Mouse (Mus musculus) heart, postnatal 0 days (tissue): ENCODE data around the gene Rrp36. TPM values are rescaled to one million over a fixed set of nuclear protein-coding genes. Genes with fewer than 3 reads are reported as not detected.

Source experiments
- ATAC-seq: fragments of 200-750 bp; cut with Nextera tagmentation; 2 replicates; pipeline ENCODE4 v1.8.0; 2017; ENCODE audit warnings: low read depth, moderate number of reproducible peaks, moderate library complexity; ENCODE audit not compliant: insufficient read depth
- DNase-seq: peaks from one replicate; pipeline ENCODE4 v3.0.0-alpha.2; 2016; ENCODE audit warnings: low spot score
- H3K27ac ChIP-seq: fragments of 300-500 bp; sonication (generic); 2 replicates; pipeline ENCODE4 v1.5.1; 2014; ENCODE audit warnings: low read depth, mild to moderate bottlenecking
- H3K27me3 ChIP-seq: fragments of 300-500 bp; sonication (generic); 2 replicates; pipeline ENCODE4 v1.6.1; 2014; ENCODE audit warnings: low read length, mixed read lengths; ENCODE audit not compliant: control insufficient read depth, insufficient read depth
- H3K36me3 ChIP-seq: fragments of 300-500 bp; sonication (generic); replicated peaks from 2 replicates; pipeline ENCODE4 v1.6.1; 2014; ENCODE audit warnings: low read length, mixed read lengths; ENCODE audit not compliant: control insufficient read depth, insufficient read depth
- H3K4me1 ChIP-seq: fragments of 300-500 bp; sonication (generic); 2 replicates; pipeline ENCODE4 v1.6.1; 2014; ENCODE audit warnings: antibody characterized with exemption; ENCODE audit not compliant: control insufficient read depth, insufficient read depth
- H3K4me2 ChIP-seq: fragments of 300-500 bp; sonication (generic); 2 replicates; pipeline ENCODE4 v1.6.1; 2014; ENCODE audit warnings: low read depth, mild to moderate bottlenecking, low read length, moderate library complexity
- H3K4me3 ChIP-seq: fragments of 300-500 bp; sonication (generic); 2 replicates; pipeline ENCODE4 v1.5.1; 2014; ENCODE audit warnings: low read depth, low read length
- H3K9ac ChIP-seq: fragments of 300-500 bp; sonication (generic); replicated peaks from 2 replicates; pipeline ENCODE4 v1.6.1; 2014; ENCODE audit warnings: low read depth, low read length, mixed read lengths
- H3K9me3 ChIP-seq: fragments of 300-500 bp; sonication (generic); replicated peaks from 2 replicates; pipeline ENCODE4 v1.6.1; 2016; ENCODE audit warnings: low read length; ENCODE audit not compliant: control insufficient read depth
- CTCF ChIP-seq: IDR thresholded peaks from 2 replicates; pipeline ENCODE4 v1.5.1; 2016; ENCODE audit warnings: antibody characterized with exemption, control low read depth, low read depth
- EP300 ChIP-seq: IDR thresholded peaks from 2 replicates; pipeline ENCODE4 v1.6.1; 2016; ENCODE audit warnings: antibody characterized with exemption, low read depth
- WGBS: fragments of 180-500 bp; shearing (Covaris S2); extraction: QIAGEN DNeasy Blood & Tissue Kit; methylation state at CpG from one replicate; pipeline ENCODE4 v1.1.7; 2014; 5-methylcytosine and 5-hydroxymethylcytosine counted together
- polyA plus RNA-seq: library from polyadenylated mRNA; unstranded; fragments of >200 nt; fragmentation: Nextera tagmentation; extraction: Ambion mirVana; gene quantifications from 2 replicates; pipeline ENCODE4 v1.2.1, GENCODE M21; 2015
- total RNA-seq: library from RNA; depleted of rRNA; stranded (reverse); fragments of >200 nt; gene quantifications from 2 replicates; pipeline ENCODE4 v1.2.3, GENCODE M21; 2014; ENCODE audit warnings: low replicate concordance

Gene Rrp36
- total and polyA plus RNA-seq, 2 experiments from 2014 or later: 18.8 to 29.7 TPM

- no peak overlapping the region for H3K27ac ChIP-seq
- H3K4me3 ChIP-seq: no peak overlapping the region
- DNase-seq: no peak
- H3K4me1 ChIP-seq: no peaks in the 10 kb centered on the region
- no peak for TF ChIP-seq CTCF
- no peak for TF ChIP-seq EP300
- H3K9ac ChIP-seq: no peak overlapping the region
- H3K36me3 ChIP-seq: peaks cover 93% of the 10 kb centered on the region
- WGBS: 92% methylated on average over 9 of the region's 9 CpGs
- H3K9me3 ChIP-seq: no peaks in the 10 kb centered on the region
- H3K27me3 ChIP-seq: no peaks in the 10 kb centered on the region
- no peak overlapping the region for H3K4me2 ChIP-seq
- no peak for ATAC-seq
Observed at GRCm38 (mm10) chr17:46661351-46661750, 12.8 kb downstream of the Rrp36 start.

- Histone ChIP-seq H3K4me2 (no peak overlapping the region), H3K36me3 (peaks cover 79% of the 10 kb centered on the region), H3K9me3 (no peaks in the 10 kb centered on the region), H3K27me3 (no peaks in the 10 kb centered on the region), H3K9ac (no peak overlapping the region), H3K27ac (no peak overlapping the region), H3K4me1 (peaks cover 14% of the 10 kb centered on the region), H3K4me3 (no peak overlapping the region)
- no peak for ATAC-seq
- WGBS: 80% methylated on average over 6 of the region's 6 CpGs
- no peak for DNase-seq
- TF ChIP-seq EP300: no peak
- TF ChIP-seq CTCF: no peak
Observed at GRCm38 (mm10) chr17:46656054-46656453, 18.1 kb downstream of the Rrp36 start.

GRCm38 (mm10) chr17:46651755-46652547 lies 22.2 kb downstream of the Rrp36 start:
- Histone ChIP-seq H3K4me3 (peak overlapping the region; percentile 73), H3K9me3 (no peaks in the 10 kb centered on the region), H3K36me3 (peaks cover 46% of the 10 kb centered on the region), H3K9ac (peak overlapping the region; percentile 80), H3K27me3 (no peaks in the 10 kb centered on the region), H3K4me2 (peak overlapping the region; percentile 89), H3K27ac (peak overlapping the region; percentile 95; the same call in 1 of the 2 replicates), H3K4me1 (peaks cover 20% of the 10 kb centered on the region)
- no peak for ATAC-seq
- WGBS: 49% methylated on average over 20 of the region's 20 CpGs
- no peak for DNase-seq
- TF ChIP-seq EP300: no peak
- TF ChIP-seq CTCF: no peak

- no peaks in the 10 kb centered on the region for H3K27me3 ChIP-seq
- peaks cover 24% of the 10 kb centered on the region for H3K4me1 ChIP-seq
- H3K27ac ChIP-seq: peak overlapping the region; percentile 95
- peak overlapping the region; percentile 80 for H3K9ac ChIP-seq
- H3K4me3 ChIP-seq: peak overlapping the region; percentile 73
- no peak for DNase-seq
- H3K4me2 ChIP-seq: peak overlapping the region; percentile 89
- TF ChIP-seq CTCF (no peak), EP300 (no peak)
- no peaks in the 10 kb centered on the region for H3K9me3 ChIP-seq
- peaks cover 41% of the 10 kb centered on the region for H3K36me3 ChIP-seq
- WGBS: 61% methylated on average over 17 of the region's 17 CpGs
- no peak for ATAC-seq
Observed at GRCm38 (mm10) chr17:46651292-46651691, 22.9 kb downstream of the Rrp36 start.

- Histone ChIP-seq H3K9ac (peak within 1 kb of the TSS; percentile 80), H3K9me3 (no peaks in the 10 kb centered on the region), H3K4me3 (peak within 1 kb of the TSS; percentile 73), H3K4me2 (peak within 1 kb of the TSS; percentile 89), H3K4me1 (peaks cover 24% of the 10 kb centered on the region), H3K27me3 (no peaks in the 10 kb centered on the region), H3K36me3 (peaks cover 33% of the 10 kb centered on the region), H3K27ac (peak within 1 kb of the TSS; percentile 95)
- peak; percentile 98 for DNase-seq
- ATAC-seq: peak; percentile 90
- under 1% methylated on average over 55 of the region's 58 CpGs for WGBS
- TF ChIP-seq CTCF (no peak), EP300 (peak; percentile 71)
Observed at GRCm38 (mm10) chr17:46650232-46651031, 23.7 kb downstream of the Rrp36 start, which contains the start of gene Cul7. Gene Cul7 (plus strand): TSS chr17:46650337.
